Mouse (Mus musculus) heart, postnatal 0 days (tissue): ENCODE results near the gene Stk24.

Experiments
- CTCF ChIP-seq: IDR thresholded peaks from 2 replicates; pipeline ENCODE4 v1.5.1; 2016; ENCODE audit warnings: antibody characterized with exemption, control low read depth, low read depth
- EP300 ChIP-seq: IDR thresholded peaks from 2 replicates; pipeline ENCODE4 v1.6.1; 2016; ENCODE audit warnings: antibody characterized with exemption, low read depth

- TF ChIP-seq CTCF = no peak
- TF ChIP-seq EP300 = no peak
Observed at GRCm38 (mm10) chr14:121348256-121348655, 31.6 kb downstream of the Stk24 start.
